Mouse (Mus musculus) midbrain, embryonic 16.5 days (tissue): ENCODE data around the gene Hnrnpa3. TPM values are rescaled to one million over a fixed set of nuclear protein-coding genes. Genes with fewer than 3 reads are reported as not detected.

ENCODE experiments used
- ATAC-seq: fragments of 200-750 bp; cut with Nextera tagmentation; 2 replicates; pipeline ENCODE4 v1.8.0; 2017; ENCODE audit warnings: moderate TSS enrichment
- H3K27ac ChIP-seq: fragments of 300-500 bp; sonication (generic); 2 replicates; pipeline ENCODE4 v1.5.1; 2014; ENCODE audit warnings: mild to moderate bottlenecking, low read length, mixed read lengths
- H3K27me3 ChIP-seq: fragments of 300-500 bp; sonication (generic); 2 replicates; pipeline ENCODE4 v1.6.1; 2014; ENCODE audit warnings: low read depth, low read length, mixed read lengths; ENCODE audit not compliant: control insufficient read depth, insufficient read depth
- H3K36me3 ChIP-seq: fragments of 300-500 bp; sonication (generic); 2 replicates; pipeline ENCODE4 v1.6.1; 2014; ENCODE audit warnings: mild to moderate bottlenecking, low read length, moderate library complexity, mixed read lengths; ENCODE audit not compliant: control insufficient read depth, insufficient read depth
- H3K4me1 ChIP-seq: fragments of 300-500 bp; sonication (generic); 2 replicates; pipeline ENCODE4 v1.6.1; 2014; ENCODE audit warnings: mild to moderate bottlenecking, low read length, mixed read lengths; ENCODE audit not compliant: control insufficient read depth, insufficient read depth
- H3K4me2 ChIP-seq: fragments of 300-500 bp; sonication (generic); 2 replicates; pipeline ENCODE4 v1.6.1; 2014; ENCODE audit warnings: mild to moderate bottlenecking, low read length, mixed read lengths
- H3K4me3 ChIP-seq: fragments of 300-500 bp; sonication (generic); 2 replicates; pipeline ENCODE4 v1.5.1; 2014; ENCODE audit warnings: low read depth, mild to moderate bottlenecking, low read length, moderate library complexity, mixed read lengths
- H3K9ac ChIP-seq: fragments of 300-500 bp; sonication (generic); 2 replicates; pipeline ENCODE4 v1.6.1; 2014; ENCODE audit warnings: low read depth, low read length, mixed read lengths
- H3K9me3 ChIP-seq: fragments of 300-500 bp; sonication (generic); replicated peaks from 2 replicates; pipeline ENCODE4 v1.6.1; 2014; ENCODE audit warnings: mild to moderate bottlenecking, low read length, mixed read lengths; ENCODE audit not compliant: control insufficient read depth, poor library complexity, severe bottlenecking
- WGBS: fragments of 180-500 bp; shearing (Covaris S2); extraction: QIAGEN DNeasy Blood & Tissue Kit; methylation state at CpG from one replicate; pipeline ENCODE4 v1.1.7; 2014; 5-methylcytosine and 5-hydroxymethylcytosine counted together
- polyA plus RNA-seq: library from polyadenylated mRNA; unstranded; fragments of >200 nt; fragmentation: Nextera tagmentation; extraction: Ambion mirVana; gene quantifications from 2 replicates; pipeline ENCODE4 v1.2.1, GENCODE M21; 2015

The Hnrnpa3 gene
- polyA plus RNA-seq, 1 experiment from 2014 or later, result 169 TPM

GRCm38 (mm10) chr2:75618712-75619111 lies 40.3 kb upstream of the Hnrnpa3 start:
- no peak for ATAC-seq
- H3K27ac ChIP-seq, result no peak overlapping the region
- no peak overlapping the region for H3K9ac ChIP-seq
- WGBS, result 66% methylated on average over 6 of the region's 6 CpGs
- no peaks in the 10 kb centered on the region for H3K9me3 ChIP-seq
- no peaks in the 10 kb centered on the region for H3K4me1 ChIP-seq
- H3K4me2 ChIP-seq, result no peak overlapping the region
- no peaks in the 10 kb centered on the region for H3K27me3 ChIP-seq
- no peak overlapping the region for H3K4me3 ChIP-seq
- H3K36me3 ChIP-seq, result no peaks in the 10 kb centered on the region

- no peaks in the 10 kb centered on the region for H3K9me3 ChIP-seq
- ATAC-seq, result no peak
- H3K9ac ChIP-seq, result no peak overlapping the region
- H3K4me1 ChIP-seq, result no peaks in the 10 kb centered on the region
- H3K36me3 ChIP-seq, result no peaks in the 10 kb centered on the region
- H3K27ac ChIP-seq, result no peak overlapping the region
- no peak overlapping the region for H3K4me3 ChIP-seq
- no peak overlapping the region for H3K4me2 ChIP-seq
- no peaks in the 10 kb centered on the region for H3K27me3 ChIP-seq
- 85% methylated on average over 14 of the region's 14 CpGs for WGBS
These were observed 37.0 kb upstream of the Hnrnpa3 start for GRCm38 (mm10) chr2:75621873-75622654.

- no peak overlapping the region for H3K4me3 ChIP-seq
- 87% methylated on average over 3 of the region's 3 CpGs for WGBS
- H3K27ac ChIP-seq, result no peak overlapping the region
- H3K4me1 ChIP-seq, result no peaks in the 10 kb centered on the region
- no peaks in the 10 kb centered on the region for H3K36me3 ChIP-seq
- H3K9ac ChIP-seq, result no peak overlapping the region
- no peaks in the 10 kb centered on the region for H3K9me3 ChIP-seq
- no peak for ATAC-seq
- no peak overlapping the region for H3K4me2 ChIP-seq
- no peaks in the 10 kb centered on the region for H3K27me3 ChIP-seq
These were observed 34.0 kb upstream of the Hnrnpa3 start for GRCm38 (mm10) chr2:75625086-75625485.

- no peak overlapping the region for H3K27ac ChIP-seq
- H3K9me3 ChIP-seq, result no peaks in the 10 kb centered on the region
- no peaks in the 10 kb centered on the region for H3K4me1 ChIP-seq
- H3K9ac ChIP-seq, result no peak overlapping the region
- H3K4me2 ChIP-seq, result no peak overlapping the region
- ATAC-seq, result no peak
- 82% methylated on average over 6 of the region's 6 CpGs for WGBS
- H3K4me3 ChIP-seq, result no peak overlapping the region
- no peaks in the 10 kb centered on the region for H3K36me3 ChIP-seq
- no peaks in the 10 kb centered on the region for H3K27me3 ChIP-seq
These were observed 32.2 kb upstream of the Hnrnpa3 start for GRCm38 (mm10) chr2:75626597-75627440.

- Histone ChIP-seq H3K4me2 (no peak overlapping the region), H3K9me3 (no peaks in the 10 kb centered on the region), H3K4me3 (no peak overlapping the region), H3K36me3 (no peaks in the 10 kb centered on the region), H3K4me1 (no peaks in the 10 kb centered on the region), H3K27me3 (no peaks in the 10 kb centered on the region), H3K9ac (no peak overlapping the region), H3K27ac (no peak overlapping the region)
- 93% methylated on average over 8 of the region's 8 CpGs for WGBS
- no peak for ATAC-seq
These were observed 30.6 kb upstream of the Hnrnpa3 start for GRCm38 (mm10) chr2:75628487-75628886.

- Histone ChIP-seq H3K9me3 (no peaks in the 10 kb centered on the region), H3K9ac (no peak overlapping the region), H3K27me3 (no peaks in the 10 kb centered on the region), H3K36me3 (no peaks in the 10 kb centered on the region), H3K4me3 (no peak overlapping the region), H3K4me2 (no peak overlapping the region), H3K27ac (no peak overlapping the region), H3K4me1 (no peaks in the 10 kb centered on the region)
- WGBS, result 92% methylated on average over 6 of the region's 6 CpGs
- no peak for ATAC-seq
These were observed 27.6 kb upstream of the Hnrnpa3 start for GRCm38 (mm10) chr2:75631421-75631820.

GRCm38 (mm10) chr2:75632043-75632442 lies 27.0 kb upstream of the Hnrnpa3 start:
- ATAC-seq, result no peak
- H3K4me3 ChIP-seq, result no peak overlapping the region
- H3K4me1 ChIP-seq, result no peaks in the 10 kb centered on the region
- H3K27me3 ChIP-seq, result no peaks in the 10 kb centered on the region
- no peak overlapping the region for H3K4me2 ChIP-seq
- H3K36me3 ChIP-seq, result no peaks in the 10 kb centered on the region
- no peaks in the 10 kb centered on the region for H3K9me3 ChIP-seq
- WGBS, result 84% methylated on average over 6 of the region's 6 CpGs
- H3K27ac ChIP-seq, result no peak overlapping the region
- no peak overlapping the region for H3K9ac ChIP-seq

- no peak overlapping the region for H3K9ac ChIP-seq
- no peaks in the 10 kb centered on the region for H3K36me3 ChIP-seq
- no peaks in the 10 kb centered on the region for H3K4me1 ChIP-seq
- no peak for ATAC-seq
- WGBS, result 90% methylated on average over 12 of the region's 12 CpGs
- H3K27ac ChIP-seq, result no peak overlapping the region
- no peaks in the 10 kb centered on the region for H3K27me3 ChIP-seq
- H3K4me3 ChIP-seq, result no peak overlapping the region
- H3K4me2 ChIP-seq, result no peak overlapping the region
- H3K9me3 ChIP-seq, result no peaks in the 10 kb centered on the region
These were observed 26.3 kb upstream of the Hnrnpa3 start for GRCm38 (mm10) chr2:75632721-75633181.

GRCm38 (mm10) chr2:75633381-75633780 lies 25.7 kb upstream of the Hnrnpa3 start:
- H3K9ac ChIP-seq, result no peak overlapping the region
- no peaks in the 10 kb centered on the region for H3K9me3 ChIP-seq
- WGBS, result 74% methylated on average over 6 of the region's 6 CpGs
- no peak overlapping the region for H3K27ac ChIP-seq
- no peak for ATAC-seq
- H3K27me3 ChIP-seq, result no peaks in the 10 kb centered on the region
- no peak overlapping the region for H3K4me2 ChIP-seq
- no peaks in the 10 kb centered on the region for H3K4me1 ChIP-seq
- H3K4me3 ChIP-seq, result no peak overlapping the region
- no peaks in the 10 kb centered on the region for H3K36me3 ChIP-seq
